Mouse (Mus musculus) frontal cortex, postnatal 14 days (tissue): Measurements from ENCODE around the gene Lamtor1.

Experiments
- DNase-seq, 2 experiments: peaks; one replicate each; pipeline ENCODE4 v3.0.0; 2022; ENCODE audit warnings: low spot score in 2 of 2

The Lamtor1 gene

DNA sequence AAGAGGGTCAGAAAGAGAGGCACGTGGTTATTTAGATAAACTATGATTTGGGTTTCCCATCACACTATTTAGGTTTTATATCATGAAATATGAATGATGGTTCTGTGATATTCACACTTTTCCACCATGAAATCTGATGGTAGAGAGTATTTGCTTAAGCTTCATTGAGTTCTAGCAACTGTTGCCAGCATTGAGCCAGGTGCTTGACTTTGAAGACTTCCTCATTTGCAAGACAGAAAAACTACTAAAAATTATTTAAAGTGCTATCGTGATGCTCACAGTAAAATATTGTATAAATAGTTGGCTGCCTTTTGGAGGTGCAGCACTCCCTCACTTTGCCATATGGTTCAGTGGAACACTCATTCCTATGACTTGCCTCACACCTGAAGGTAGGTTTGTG lies 49.6 kb downstream of the Lamtor1 start:
- DNase-seq = no peak

DNA sequence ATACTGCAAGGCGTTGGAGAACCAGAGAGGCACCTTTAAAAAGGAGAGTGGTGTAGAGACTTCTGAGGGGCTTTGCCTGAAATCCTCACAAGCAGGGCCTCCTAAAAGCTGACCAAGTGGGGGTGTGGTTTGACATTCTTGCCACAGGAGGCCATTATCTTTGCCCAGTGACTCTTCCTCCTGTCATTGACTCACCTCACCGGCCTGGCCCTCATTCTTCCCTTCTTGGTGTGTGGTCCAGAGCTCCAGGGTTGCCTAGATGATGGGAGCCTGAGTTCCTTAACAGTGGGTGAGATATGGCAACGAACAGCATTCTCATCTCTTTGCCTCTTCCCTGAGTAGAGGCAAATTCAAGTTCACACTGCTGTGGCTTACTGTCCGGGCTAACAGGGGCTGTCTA lies 50.2 kb downstream of the Lamtor1 start:
- DNase-seq = no peak

DNA sequence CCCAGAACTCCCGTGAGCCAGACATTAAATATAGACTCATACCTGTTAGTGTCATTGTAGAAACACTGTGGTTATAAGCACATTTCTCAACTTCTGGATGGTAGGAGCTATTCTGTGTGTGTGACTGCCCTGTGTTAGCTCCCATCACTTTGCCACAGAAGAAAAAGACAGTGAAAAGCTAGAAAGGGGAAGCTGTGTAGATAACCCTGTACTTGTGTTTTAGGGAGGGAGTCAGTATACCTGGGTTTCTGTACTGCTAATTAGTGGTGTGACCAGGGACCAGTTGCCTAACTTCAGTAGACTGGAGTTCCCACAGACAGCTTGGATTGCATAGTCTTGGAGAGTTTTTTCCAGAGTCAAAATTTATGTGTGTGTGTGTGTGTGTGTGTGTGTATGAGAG lies 50.8 kb downstream of the Lamtor1 start:
- no peak for DNase-seq

DNA sequence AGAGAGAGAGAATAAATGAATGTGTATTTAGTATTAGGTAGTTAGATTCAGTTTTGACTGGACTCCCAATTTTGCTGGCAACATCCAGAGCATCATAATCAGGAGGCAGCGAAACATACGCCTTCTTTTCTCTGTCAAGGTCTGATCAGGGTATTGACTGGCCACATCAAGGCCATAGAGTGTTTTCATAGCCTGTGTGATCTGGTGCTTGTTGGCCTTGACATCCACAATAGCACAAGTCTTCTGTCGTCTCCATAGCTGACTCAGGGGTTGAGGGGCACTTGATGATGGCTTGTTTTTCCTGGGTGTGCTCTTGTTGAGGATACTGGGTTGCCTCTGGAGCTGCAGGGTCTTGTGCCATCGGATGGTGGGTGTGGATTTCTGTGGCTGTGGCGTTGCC lies 51.2 kb downstream of the Lamtor1 start:
- DNase-seq = no peak

DNA sequence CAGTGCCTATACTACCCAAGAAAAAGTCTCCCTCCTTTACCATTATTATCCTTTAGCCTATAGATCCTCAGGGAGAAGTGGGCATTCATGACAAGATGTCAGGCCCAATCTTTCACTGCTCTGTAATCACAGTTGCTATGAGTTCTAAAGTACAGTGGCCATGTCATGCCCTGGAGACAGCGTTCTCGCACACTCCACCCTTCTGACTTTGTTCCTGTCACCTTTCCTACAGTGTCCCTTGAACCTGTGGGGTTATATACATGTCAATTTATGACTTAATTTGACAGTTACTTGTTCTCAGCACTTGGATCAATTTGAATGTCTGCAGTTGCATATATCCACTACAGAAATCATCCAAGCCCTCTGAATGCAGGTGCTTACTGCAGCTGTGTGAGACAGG lies 57.1 kb downstream of the Lamtor1 start:
- no peak for DNase-seq

DNA sequence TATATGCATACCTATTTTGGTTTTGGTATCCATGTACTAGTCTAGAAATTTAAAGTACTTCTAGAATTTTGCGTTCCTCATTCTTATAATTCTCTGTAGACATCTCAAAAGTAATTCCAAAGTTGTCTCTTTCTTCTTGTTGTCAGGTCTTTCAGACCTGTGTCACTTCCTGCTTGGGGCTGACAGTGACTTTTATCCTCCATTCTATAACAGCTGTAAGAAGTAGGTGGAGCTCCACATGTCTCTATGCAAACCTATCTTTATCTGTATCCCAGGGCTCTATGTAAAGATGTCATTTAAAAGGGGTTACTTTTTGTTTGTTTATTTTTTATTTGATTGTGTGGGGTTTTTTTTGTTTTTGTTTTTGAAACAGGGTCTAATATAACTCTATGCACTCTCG lies 57.9 kb downstream of the Lamtor1 start:
- DNase-seq = no peak

DNA sequence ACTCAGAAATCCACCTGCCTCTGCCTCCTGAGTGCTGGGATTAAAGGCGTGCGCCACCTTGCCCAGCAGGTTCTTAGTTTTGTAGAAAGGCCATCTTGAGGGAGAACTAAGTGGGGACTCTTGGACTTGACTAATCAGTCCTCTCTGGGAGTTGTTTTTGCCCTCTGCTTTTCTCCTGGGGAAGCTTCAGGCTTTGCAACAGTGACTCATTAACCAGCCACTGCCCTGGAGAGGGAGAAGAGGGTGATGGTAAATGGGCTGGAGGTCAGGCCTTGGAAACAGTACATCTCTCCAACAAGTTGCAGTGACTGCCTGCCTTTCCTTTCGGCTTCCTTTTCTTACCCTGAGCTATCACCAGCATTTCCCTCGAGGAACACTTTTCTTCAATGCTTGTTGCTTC lies 58.8 kb downstream of the Lamtor1 start:
- no peak for DNase-seq

DNA sequence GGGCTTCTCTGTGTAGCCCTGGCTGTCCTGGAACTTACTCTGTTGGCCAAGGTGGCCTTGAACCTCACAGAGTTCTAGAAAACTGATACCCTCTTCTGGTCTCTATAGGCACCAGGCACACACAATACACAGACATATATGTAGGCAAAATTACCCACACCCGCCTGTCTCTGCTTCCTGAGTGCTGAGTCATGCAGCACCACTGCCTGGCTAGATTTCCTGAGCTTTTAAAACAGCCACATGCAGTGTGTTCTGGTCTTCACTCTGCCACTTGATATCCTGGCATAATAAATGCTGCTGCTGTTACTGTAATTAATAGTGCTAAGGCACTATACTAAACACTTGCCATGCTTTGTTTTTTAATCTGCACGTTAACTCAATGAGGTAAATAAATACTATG lies 59.9 kb downstream of the Lamtor1 start:
- no peak for DNase-seq

DNA sequence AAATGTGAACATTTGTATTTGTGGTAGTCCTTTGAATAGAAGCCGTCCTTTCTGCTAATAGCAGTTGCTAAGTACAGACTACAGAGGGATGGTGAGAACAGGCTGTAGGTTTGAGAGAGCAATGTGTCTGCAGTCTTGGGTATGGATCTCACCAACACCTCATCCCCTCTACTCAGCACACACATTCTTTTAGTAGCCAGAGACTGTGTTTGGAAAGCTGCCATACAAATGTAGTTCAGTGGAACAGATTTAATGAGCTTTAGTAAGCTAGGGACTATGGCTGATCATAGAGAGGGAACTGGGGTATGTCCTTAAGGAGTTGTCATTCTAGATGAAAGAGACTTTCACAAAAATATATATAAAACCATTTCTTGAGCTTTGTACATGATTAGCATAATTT lies 61.6 kb downstream of the Lamtor1 start:
- no peak for DNase-seq

DNA sequence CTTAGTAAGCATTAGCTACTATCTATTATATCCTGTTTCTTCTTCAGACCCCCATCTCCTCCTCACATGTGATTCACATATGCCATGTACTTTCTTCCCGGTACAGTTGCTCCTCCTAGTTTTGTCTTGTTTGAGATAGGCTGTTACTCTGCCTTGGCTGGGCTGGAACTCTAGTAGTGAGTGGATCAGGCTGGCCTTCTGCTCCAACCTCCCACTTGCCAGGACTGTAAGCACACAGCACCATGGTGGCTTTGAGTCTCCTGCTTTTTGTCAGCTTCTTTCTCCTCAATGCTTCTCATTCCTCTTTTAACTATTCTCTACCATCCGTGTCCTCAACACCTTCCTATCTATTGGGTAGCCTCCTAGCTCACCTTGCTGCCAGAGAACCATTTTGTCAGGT lies 63.0 kb downstream of the Lamtor1 start:
- DNase-seq = no peak

DNA sequence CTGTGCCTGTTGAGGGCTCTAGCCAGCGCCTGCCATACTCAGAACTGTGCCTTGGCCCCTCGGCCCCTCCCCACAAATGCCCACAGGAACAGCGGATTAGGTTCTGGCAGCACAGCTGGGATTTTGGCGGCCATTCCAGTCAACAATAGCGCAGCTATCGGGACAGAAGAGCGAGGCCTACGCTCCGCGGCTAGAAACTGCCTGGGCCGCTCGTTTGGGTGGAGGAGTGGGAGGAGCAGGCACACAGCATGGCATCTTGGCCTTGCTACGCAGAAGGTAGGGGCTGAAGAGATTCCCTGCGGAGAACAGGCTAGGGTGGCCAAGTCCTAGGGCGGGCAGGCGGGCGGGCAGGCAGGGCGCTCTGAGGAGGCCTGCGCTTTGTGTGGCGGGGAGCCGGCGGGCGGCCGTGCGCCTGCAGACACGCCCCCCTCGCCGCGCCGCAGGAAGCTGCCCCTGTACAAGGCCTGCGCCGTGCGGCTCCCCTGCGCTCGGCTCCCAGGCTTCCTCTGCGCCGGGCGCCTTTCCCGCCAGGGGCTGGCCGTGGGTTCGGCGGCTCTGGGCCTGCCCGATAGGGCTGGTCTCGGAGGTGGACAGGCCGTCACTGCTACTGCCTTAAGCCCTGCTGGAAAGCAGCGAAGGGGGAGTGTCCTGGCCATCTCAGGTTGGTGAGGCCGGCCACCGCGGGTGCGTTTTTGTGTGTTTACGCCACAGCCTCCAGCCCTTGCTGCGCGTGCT lies 64.2 kb downstream of the Lamtor1 start:
- peak; percentile 71 to 79 for DNase-seq

DNA sequence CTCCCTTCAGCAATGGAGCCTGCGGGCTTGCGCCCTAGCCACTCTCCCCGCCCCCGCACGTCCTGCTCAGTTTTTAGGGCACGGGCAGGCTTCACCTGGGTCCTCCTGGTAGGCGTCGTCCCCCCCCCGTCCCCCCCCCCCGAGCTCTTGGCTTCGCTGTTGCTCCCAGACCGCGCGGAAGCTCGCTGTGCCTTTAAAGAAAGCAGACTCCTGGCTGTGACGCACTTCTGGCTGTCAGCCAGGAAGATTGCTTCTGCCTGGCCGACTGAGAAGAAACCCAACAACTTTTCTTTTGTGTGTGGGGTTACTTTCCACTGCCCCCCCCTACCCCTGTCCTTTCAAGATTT lies 64.7 kb downstream of the Lamtor1 start:
- peak; percentile 79 to 82 for DNase-seq

DNA sequence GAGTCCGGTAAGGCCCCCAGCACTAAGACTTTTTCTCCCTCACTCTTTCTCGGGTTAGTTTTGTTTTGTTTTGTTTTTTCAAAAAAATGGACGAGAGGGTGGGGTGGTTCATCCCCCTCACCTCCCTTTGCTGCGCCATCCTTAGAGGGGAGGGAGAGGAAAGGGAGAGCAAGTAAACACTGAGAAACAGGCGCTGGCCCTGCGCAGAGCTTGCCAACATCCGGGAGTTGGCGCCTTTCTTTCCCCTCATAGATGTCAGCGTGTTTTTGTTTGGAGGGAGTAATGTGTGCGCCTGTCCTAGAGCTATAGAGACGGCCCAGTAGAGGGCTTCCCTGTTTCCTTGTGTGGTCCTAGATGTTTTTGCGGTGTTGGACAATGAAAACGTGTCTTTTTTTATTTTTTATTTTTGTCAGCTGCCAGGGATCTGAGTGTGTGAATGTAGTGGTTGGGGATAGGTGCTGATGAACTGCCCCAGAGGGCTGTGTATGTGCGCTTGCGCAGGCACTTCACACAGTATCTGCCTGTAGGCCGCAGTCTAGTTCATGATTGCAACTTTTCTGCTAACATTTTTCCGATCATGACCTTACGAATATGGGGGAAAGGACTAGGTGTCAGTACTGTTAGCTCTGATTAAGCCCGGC lies 65.2 kb downstream of the Lamtor1 start:
- peak; percentile 63 to 75 for DNase-seq

DNA sequence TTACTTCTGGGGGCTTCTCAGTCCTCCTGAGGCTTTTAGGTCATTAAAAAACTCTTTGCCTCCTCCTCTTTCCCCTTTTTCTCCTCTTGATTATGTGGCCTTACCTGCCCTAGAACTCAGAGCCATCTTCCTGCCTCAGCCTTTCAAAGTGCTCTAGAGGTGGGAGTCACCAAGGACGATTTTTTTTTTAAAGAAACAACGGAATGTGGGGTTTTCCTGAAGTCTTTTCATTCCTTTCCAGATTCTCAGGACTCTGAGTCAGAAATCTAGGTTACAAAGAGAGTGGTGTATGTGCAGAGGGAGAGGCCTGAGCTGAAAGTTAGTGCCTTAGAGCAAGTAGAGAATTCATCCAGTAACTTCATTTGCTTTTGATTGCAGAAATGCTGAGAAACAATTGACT lies 66.0 kb downstream of the Lamtor1 start:
- DNase-seq = no peak

DNA sequence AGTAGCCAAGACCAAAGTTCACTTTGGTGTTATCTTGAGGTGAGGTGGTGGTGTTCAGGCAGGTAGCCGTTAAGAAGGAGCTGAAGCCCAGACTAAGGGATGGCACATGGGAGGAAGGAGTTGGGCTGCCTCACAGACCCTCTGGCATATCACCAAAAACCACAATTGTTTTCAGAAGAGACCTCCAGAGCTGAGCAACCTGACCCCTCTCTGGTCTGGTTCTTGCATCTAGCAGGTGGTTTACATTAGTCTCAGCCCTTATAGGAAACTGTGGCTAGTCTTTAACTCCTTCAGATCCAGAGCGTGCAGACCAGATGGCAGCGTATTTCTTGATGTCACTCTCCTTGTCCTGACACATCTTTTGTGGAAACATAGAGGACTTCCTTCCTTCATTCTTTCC lies 68.0 kb downstream of the Lamtor1 start:
- DNase-seq = no peak

DNA sequence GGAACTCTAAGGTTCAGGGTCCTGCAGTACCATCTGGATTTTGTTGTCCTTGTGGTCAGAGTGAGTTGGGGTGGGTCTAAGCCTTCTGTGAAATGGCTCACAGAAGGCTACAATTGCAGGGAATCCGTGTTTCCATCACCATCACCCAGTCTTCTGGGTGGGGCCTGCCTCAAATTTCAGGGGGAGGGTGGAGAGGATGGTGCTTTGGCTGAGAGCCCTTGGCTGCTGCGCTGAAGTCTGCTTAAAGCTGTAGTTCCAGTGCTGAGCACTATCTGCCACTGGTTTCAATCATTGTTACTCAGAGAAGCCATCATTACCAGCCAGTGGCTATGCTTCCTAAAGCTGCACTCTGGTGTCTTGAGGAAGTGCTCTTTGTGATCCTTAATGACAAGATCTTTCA lies 68.8 kb downstream of the Lamtor1 start:
- no peak for DNase-seq
